Mouse (Mus musculus) urinary bladder, postnatal 36 days (tissue): ENCODE data around the gene Spc24.

Source experiments
- DNase-seq, 2 experiments: peaks; one replicate each; pipeline ENCODE4 v3.0.0; 2022; ENCODE audit warnings: low spot score in 2 of 2, mixed read lengths in 1 of 2

Gene Spc24

DNA sequence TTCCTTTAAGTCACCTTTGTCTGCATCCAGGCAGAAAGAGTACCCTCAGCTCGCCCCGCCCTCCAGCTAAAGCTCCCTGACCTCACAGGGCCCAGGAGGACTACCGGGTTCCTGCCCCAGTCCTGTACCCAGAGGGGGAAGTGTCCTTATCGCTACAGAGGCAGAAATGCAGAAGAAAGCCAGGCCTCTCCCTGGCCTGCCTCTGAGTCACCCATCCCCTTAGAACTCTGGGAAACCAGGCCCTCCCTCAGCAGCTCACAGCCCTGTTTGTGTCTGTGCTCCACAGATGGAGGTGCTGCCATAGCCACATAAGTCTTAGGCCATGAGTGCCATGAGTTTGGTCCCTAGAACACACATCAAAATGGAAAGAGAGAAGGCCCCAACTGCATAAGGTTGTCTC, 44.8 kb downstream of the Spc24 start:
- DNase-seq: peak; percentile 52 to 68

GRCm38 (mm10) chr9:21709340-21709739, 50.8 kb downstream of the Spc24 start:
- no peak for DNase-seq

- DNase-seq: no peak
Measured at GRCm38 (mm10) chr9:21706586-21707265, 53.4 kb downstream of the Spc24 start.

GRCm38 (mm10) chr9:21706085-21706484, 54.0 kb downstream of the Spc24 start:
- DNase-seq: no peak
